Mouse (Mus musculus) myocyte (in vitro differentiated cells): ENCODE data around the gene Farp1.

Source experiments
- CEBPB ChIP-seq: IDR thresholded peaks from 2 replicates; pipeline ENCODE4 v1.6.1; 2011; ENCODE audit warnings: mild to moderate bottlenecking, moderate library complexity; ENCODE audit not compliant: poor library complexity, insufficient read depth, severe bottlenecking
- E2F4 ChIP-seq: IDR thresholded peaks from one replicate; pipeline ENCODE4 v1.6.1; 2011; ENCODE audit warnings: mild to moderate bottlenecking, control low read depth, moderate library complexity; ENCODE audit not compliant: insufficient read depth
- MAX ChIP-seq: IDR thresholded peaks from one replicate; pipeline ENCODE4 v1.6.1; 2011; ENCODE audit warnings: low read depth, mild to moderate bottlenecking, control low read depth
- MYOG ChIP-seq, 3 experiments: IDR thresholded peaks; one replicate each; pipeline ENCODE4 v1.6.1; 2011; ENCODE audit warnings: control low read depth in 2 of 3, low read depth in 2 of 3, mild to moderate bottlenecking in 2 of 3; ENCODE audit not compliant: insufficient read length in 2 of 3, control insufficient read depth in 1 of 3, insufficient read depth in 1 of 3
- POLR2A ChIP-seq: IDR thresholded peaks from one replicate; pipeline ENCODE4 v1.6.1; 2011; ENCODE audit warnings: low read depth, mild to moderate bottlenecking, control low read depth, moderate library complexity; ENCODE audit not compliant: insufficient read length
- SRF ChIP-seq: IDR thresholded peaks from one replicate; pipeline ENCODE4 v1.6.1; 2011; ENCODE audit warnings: low read depth; ENCODE audit not compliant: control insufficient read depth, insufficient read length
- TCF12 ChIP-seq: IDR thresholded peaks from one replicate; pipeline ENCODE4 v1.6.1; 2011; ENCODE audit warnings: mild to moderate bottlenecking, control low read depth; ENCODE audit not compliant: poor library complexity, insufficient read depth, severe bottlenecking

- TF ChIP-seq POLR2A (peak; percentile 17), TCF12 (no peak), E2F4 (no peak), SRF (no peak), MAX (no peak), MYOG (IDR thresholded peaks at IDR 0.05; ENCODE audit: control insufficient read depth in 1 of 3, insufficient read depth in 1 of 3, insufficient read length in 2 of 3, low read depth in 2 of 3) (peak in 1 of 3 experiments; percentile 45), CEBPB (no peak)
Observed at GRCm38 (mm10) chr14:121073093-121073866, 38.3 kb downstream of the Farp1 start.
